Mouse (Mus musculus): ENCODE results near the gene Exosc6. TPM values are rescaled to one million over a fixed set of nuclear protein-coding genes. Genes with fewer than 3 reads are reported as not detected.
"Not testable (repeated sequence)": the region's sequence is repeated elsewhere in the genome, so short reads cannot be mapped to it uniquely, and the experiment has no call there.

The Exosc6 gene
- total RNA-seq, 1 experiment from 2014 or later = 28.1 TPM

DNA sequence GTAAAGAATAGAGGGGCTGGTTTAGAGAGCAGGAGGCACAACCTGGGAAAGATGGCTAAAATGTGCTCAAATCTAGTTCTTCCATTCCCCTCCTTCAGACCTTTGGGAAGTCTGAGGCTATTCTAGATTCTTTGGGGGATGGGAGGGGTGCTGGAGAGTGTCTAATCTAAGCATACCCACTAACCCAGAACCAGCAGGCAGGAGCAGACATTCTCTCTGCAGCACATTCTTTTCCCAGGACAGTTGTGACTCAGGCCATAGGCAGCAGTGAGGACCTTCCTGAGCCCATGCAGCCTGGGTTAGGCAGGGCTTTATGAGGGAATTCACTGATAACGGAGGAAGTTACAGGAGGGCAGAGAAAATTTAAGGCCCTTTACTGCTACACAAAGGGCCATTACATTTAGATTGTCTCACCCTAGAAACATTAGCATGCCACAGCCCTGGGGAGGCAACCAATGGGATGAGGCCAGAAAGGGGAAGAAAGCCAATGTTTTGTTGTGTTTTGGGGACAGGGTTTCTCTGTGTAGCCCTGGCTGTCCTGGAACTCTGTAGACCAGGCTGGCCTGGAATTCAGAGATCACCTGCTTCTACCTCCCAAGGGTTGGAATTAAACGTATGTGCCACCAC, 2.9 kb downstream of the Exosc6 start:
- no peak for ATAC-seq (replicated peaks; ENCODE audit: low read depth, poor library complexity, severe bottlenecking)

DNA sequence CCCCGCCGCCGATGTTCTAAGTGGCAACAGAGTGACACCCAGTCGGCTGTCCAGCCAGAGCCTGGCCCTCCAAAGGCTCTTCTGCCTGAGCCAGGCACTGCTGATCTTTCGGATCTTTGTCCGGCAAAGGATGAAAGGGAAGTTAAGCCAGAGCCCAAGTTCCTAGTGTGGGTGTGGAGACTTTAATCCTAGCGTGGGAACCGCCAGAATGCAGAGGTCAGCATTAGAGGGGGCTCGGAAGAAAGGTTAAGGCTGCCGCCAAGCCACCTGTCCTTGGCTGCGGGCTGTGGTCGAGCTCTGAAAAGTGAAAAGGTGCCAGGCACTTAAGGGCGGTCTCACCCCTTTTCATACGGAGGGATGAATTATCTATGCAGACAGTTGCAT, 5.5 kb downstream of the Exosc6 start:
- peak; percentile 30 for ATAC-seq (replicated peaks; ENCODE audit: low read depth, poor library complexity, severe bottlenecking)

DNA sequence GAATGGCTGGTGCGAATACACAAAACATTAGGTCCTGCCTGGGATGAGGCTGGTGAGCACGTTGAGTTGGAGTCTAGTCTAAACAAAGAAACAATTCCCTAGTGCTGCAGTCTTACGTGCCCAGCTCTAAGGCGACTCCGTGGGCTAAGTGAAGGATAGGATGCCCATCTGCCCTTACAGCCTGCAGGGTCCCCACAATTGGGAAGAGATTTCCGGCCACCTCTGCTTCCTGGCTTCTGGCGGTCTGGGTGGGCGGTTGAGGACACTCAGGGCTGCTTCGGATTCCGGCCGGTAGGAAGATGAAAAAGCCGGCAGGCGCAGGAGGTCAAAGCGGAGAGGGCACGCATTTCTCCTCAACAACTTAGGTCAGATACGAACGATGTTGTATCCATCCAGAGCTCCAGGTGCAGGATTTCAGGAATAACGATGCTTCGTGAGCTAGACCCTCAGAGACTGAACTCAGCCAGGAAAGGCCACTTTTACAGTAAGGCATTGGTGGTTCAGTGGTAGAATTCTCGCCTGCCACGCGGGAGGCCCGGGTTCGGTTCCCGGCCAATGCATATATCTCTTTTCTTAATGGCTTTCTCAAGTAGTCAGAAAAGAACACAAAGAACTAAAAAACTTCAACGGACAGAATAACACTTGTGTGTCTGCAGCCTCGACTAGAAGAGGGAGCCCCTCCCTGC, 6.1 kb downstream of the Exosc6 start:
- peak; percentile 75 for ATAC-seq (replicated peaks; ENCODE audit: low read depth, poor library complexity, severe bottlenecking)

DNA sequence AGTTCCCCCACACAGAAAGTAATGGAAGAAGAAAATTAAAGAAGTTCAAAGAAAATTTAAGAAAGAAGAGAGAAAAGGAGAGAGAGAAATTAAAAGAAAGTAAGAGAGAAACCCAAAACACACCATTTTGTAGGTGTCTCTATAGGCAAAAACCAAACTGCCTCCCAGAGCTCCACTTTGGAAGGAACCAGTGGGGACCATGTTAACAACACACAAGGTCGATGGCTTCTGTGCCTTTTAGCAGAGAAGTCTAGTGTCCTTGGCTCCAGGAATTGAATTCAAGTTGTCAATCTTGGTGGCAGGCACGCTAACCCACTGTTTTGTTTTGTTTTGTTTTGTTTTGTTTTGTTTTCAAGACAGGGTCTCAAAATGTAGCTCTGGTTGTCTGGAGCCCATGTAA, 6.8 kb downstream of the Exosc6 start:
- no peak for ATAC-seq (replicated peaks; ENCODE audit: low read depth, poor library complexity, severe bottlenecking)

DNA sequence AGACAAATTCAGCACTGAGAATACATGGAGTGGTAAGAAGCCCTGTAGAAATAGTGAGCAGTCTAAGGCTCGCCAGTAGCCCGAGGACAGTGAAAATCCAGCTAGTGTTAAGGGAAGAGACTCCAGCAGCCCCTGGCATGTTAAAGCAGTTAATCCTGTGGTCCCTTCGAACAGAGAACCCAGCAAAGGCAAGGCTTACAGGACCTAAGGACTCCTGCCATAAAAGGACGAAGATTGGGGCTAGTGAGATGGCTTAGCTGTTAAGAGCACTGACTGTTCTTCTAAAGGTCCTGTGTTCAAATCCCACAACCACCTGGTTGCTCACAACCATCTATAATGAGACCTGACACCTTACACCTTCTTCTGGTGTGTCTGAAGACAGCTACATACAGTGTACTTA, 10.2 kb downstream of the Exosc6 start:
- no peak for ATAC-seq (replicated peaks; ENCODE audit: low read depth, poor library complexity, severe bottlenecking)

DNA sequence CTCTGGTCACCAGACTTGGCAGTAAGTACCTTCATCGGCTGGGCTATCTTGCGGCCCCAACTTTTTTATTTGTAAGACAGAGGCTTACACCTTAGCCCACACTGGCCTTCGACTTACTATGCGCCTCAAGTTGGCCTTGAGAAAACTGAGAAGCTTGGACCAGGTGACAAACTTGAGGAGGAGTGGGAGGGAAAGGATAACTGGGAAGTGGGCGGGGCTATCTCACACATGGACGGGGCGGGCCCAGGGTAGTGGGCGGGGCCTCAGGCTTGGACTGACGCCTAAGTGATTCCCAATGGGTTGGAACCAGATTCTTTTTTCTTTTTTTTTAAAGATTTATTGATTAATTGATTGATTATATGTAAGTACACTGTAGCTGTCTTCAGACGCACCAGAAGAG, 11.3 kb downstream of the Exosc6 start:
- ATAC-seq (replicated peaks; ENCODE audit: low read depth, poor library complexity, severe bottlenecking) = no peak

DNA sequence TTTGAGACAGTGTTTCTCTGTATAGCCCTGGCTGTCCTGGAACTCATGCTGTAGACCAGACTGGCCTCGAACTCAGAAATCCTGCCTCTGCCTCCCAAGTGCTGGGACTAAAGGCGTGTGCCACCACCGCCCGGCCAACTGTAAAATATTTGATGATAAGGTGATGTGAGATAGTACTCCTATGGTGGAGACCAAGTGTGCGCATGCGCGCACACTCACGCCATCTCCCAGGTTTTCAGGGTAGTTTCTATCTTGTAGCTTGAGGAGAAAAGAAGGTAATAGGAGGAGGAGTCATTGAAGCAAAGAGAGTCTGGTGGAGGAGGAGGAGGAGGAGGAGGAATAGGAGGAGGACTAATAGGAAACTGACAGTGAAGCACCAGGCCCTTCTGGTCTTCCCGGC, 12.5 kb downstream of the Exosc6 start:
- ATAC-seq (replicated peaks; ENCODE audit: low read depth, poor library complexity, severe bottlenecking) = not testable (repeated sequence)

DNA sequence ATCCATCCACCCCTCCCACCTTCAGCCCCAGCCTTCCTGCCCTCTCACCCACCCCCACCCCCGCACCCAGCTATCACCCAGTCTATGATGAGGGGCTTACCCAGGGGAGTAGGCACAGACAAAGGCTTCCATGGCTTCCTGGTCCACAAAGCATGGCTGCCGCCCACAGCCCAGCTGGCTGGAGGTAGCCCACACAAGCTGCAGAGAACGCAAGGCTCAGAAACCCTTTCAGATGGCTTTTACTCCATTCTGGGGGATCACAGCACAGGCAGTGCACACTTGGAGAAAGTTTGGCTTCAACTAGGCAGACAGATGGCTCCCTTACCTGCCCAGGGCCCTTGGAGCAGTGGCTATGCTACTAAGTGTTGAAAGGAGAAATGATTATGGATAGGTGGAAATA, 19.8 kb downstream of the Exosc6 start:
- no peak for ATAC-seq (replicated peaks; ENCODE audit: low read depth, poor library complexity, severe bottlenecking)

DNA sequence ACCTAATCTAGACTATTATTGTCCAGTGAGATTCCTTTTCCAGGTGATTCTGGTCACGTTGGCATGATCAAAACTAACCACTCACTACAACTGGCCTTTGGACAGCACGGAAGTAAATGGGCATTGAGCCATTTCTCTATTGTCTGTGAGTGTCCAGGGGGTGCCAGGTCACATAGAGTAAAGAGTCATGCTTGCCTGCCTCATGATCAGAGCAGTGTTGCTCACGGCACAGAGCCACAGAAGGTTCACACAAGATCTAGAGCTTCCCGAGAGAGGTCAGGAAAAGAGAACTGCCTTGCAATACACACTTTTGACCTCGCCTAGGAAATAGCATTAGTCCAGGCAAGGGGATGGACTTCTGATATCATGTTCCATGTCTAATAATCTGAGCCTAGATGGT, 23.3 kb downstream of the Exosc6 start:
- no peak for ATAC-seq (replicated peaks; ENCODE audit: low read depth, poor library complexity, severe bottlenecking)

DNA sequence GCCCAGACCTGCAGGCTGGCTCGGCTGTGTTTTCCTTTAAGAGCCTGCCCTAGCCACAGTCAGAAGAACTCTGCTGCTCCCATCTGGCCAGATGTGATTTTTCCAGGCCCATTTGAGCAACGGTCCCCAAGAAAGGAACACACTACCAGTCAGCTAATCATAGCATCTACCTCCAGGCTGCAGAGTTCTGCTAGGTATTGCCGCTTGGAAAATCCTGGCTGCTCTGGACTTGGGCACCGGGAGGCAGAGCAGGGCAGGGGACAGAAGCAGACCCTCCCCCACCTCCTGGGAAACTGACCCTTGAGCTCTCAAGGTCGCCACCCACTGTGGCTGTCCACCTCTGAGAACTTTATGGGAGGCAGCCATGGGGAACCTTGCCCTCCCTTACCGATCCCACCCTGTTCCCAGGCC, 23.7 kb downstream of the Exosc6 start:
- ATAC-seq (replicated peaks; ENCODE audit: low read depth, poor library complexity, severe bottlenecking) = 0 out of 2 replicates have a peak, but pooled peaks have one; percentile 25

DNA sequence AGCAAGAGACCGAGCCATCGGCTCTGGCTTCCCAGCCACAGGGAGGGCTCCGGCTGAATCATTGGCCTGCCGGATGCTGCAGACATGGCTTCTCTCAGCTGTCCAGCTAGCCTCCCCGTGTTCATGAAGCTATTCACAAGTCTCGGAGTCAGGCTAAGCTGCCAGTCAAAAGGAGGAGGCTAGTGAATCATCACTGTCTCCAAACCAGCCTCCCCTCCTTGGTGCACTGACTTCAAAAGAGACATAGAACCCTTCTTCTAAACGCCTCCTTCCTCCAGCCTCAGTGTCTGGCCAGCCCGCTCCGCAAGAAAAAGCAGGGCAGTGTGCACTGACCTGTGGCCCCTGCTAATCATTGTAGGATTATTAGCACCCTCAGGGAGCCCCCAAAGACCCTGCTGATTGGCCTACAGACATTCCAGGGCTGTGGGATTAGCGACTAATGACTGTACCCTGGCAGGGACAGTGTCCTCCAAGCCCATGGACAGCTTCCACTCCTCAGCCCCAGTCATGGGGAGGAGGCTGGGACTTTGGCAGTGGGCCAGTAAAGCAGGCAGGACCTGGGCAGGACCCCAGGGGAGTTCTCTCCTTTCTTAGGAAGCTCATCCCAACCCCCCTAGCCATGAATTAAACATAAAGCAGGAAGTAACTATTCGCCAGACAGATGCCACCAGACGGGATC, 25.6 kb downstream of the Exosc6 start:
- ATAC-seq (replicated peaks; ENCODE audit: low read depth, poor library complexity, severe bottlenecking) = no peak

DNA sequence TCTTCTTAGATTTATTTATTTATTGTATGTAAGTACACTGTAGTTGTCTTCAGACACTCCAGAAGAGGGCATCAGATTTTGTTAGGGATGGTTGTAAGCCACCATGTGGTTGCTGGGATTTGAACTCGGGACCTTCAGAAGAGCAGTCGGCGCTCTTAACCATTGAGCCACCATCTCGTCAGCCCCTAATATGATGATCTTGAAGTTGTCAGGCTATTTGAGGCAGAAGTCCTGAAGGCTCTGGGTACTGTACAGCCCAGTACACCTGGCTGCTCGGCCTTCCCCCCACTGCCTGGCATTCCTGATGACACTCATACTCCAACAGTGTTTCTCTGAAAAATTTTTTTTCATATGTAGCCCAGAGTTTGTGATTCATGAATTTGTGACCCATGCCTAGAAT, 27.8 kb downstream of the Exosc6 start:
- not testable (repeated sequence) for ATAC-seq (replicated peaks; ENCODE audit: low read depth, poor library complexity, severe bottlenecking)

DNA sequence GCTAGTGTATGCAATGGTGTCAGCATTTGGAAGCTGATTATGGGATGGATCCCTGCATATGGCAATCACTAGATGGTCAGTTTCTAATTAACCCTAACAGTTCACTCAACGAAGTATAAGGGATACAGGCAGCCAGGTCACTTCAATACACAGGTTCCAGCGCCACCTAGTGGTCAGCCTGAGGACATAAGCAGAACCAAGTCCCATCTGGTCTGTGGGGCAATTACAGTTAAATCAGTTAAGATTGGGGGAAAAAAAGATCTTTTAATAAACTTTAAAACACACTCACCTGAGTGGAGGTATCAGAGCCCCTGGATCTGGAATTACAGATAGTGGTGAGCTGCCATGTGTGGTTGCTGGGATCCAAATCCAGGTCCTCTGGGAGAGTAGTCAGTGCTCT, 34.0 kb downstream of the Exosc6 start:
- peak; percentile 73 for ATAC-seq (replicated peaks; ENCODE audit: low read depth, poor library complexity, severe bottlenecking)

DNA sequence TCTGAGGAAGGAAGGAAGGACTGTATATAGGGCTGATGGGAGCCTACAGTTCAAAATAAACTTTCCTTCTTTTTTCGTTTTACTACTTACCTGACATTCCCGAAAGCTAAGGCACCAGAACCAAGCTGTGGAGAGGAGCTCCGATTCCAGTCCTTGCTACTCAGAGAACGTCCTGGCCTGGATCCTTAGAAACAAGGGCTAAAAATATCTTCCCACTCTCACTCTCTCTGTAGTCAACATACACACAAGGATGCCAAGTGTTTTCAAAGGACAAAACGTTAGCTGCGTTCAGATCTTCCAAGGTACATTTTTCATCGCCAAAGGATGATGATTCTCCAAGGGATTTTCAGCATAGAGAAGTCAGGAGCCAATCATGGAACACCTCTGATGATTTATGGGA, 35.6 kb downstream of the Exosc6 start:
- no peak for ATAC-seq (replicated peaks; ENCODE audit: low read depth, poor library complexity, severe bottlenecking)

DNA sequence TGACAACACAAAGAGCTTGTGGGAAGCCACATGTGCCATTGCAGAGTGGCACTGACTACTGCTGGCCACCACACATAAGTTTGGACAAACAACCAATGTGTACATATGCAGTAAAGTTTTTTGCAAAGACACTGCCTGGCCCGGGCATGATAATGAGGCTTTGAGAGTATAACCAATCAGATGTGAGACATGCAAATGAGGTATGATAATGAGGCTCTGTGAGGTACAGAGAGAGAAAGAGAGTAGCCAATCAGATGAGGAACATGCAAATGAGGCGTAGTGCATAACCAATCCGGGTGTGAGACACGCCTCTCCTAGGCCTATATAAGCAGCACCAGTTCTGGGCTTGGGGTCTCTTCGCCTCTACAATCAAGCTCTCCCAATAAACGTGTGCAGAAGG, 36.2 kb downstream of the Exosc6 start, which contains the start of gene Clec18a:
Clec18a (minus strand) TSS at position 101 of the 400 bp plus-strand sequence.
- ATAC-seq (replicated peaks; ENCODE audit: low read depth, poor library complexity, severe bottlenecking) = not testable (repeated sequence)

DNA sequence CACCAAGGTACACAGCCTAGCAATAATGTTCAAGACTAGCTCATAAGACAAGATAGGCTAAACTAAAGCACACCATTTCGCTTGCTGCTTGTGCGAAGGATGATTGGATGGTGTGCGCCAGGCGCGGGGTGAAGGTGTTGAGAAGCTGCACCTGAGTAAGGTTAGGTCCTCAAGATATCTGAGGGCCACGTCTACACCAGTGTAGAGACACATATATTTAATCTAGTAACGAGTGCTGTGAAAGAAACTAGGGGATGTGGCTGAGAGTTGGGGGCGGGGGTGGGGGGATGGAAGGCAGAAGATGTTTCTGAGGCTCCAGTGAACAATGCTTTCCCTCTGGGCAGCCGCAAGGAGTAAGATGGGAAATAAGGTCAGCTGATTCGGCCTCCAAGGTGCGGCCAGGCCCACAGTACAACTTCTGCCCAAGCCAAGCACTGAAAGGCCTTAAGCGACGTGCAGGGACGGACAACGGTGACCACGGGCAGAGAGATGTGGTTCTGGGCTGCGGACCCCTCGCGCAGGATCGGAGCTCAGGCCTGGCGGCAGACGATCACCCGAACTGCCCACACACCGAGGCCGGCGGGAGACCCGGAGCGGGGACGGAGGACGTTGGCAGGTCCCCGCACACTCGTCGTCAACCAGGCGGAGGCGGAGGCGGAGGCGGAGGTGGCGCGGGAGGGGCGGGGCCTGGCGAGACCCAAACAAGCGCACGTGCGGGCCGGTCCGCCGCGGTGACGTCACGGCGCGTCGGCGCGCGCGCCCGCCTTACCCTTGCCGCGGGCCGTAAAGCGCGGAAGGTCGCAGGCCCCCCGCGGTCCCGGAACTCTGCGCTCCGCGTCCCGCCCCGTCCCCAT, 38.0 kb downstream of the Exosc6 start, which contains the start of gene Pdpr:
Pdpr (plus strand) TSS at position 766 of the 854 bp plus-strand sequence.
- peak; percentile 79 for ATAC-seq (replicated peaks; ENCODE audit: low read depth, poor library complexity, severe bottlenecking)

DNA sequence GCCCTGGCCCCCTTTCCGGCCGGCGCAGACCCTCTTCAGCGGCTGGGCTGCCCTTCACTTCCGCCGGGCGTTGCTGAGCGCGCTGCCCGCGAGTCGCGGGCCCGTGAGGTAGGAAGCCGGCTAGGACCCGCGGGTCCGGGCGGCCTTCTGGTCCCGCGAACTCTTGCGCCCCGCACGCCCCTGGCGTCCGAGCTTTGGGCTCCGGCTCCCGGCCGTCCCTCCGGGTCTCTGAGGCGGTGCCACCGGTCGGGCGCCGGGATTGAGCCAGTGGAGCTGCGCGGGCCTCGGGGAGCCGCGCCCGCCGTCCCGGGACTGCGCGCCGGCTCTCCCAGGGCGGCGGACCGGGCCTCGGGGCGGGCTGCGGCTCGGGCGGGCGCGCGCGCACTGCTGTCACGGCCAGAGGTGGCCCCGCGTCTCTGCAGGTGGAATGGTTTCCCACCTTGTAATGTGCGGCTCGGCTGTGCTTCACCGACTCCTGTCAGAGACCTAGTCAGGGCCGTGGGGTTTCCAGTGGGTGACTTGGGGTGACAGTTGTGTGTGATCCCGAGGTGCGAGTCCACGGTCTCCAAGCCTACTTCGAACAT, 38.7 kb downstream of the Exosc6 start:
- ATAC-seq (replicated peaks; ENCODE audit: low read depth, poor library complexity, severe bottlenecking) = peak; percentile 6; the same call in 1 of the 2 replicates

All from common myeloid progenitor, adult 5-6 weeks (primary cell).